Mouse (Mus musculus) effector memory CD4-positive, alpha-beta T cell, adult 5 months (primary cell): Measurements from ENCODE around the gene Col17a1. TPM values are rescaled to one million over a fixed set of nuclear protein-coding genes. Genes with fewer than 3 reads are reported as not detected.

Experiments
- polyA plus RNA-seq: library from polyadenylated mRNA; unstranded; fragments of 100-300 nt; shearing (Covaris generic); gene quantifications from one replicate; pipeline ENCODE4 v1.2.1, GENCODE M21; 2017

Col17a1 gene
- polyA plus RNA-seq: not detected

DNA sequence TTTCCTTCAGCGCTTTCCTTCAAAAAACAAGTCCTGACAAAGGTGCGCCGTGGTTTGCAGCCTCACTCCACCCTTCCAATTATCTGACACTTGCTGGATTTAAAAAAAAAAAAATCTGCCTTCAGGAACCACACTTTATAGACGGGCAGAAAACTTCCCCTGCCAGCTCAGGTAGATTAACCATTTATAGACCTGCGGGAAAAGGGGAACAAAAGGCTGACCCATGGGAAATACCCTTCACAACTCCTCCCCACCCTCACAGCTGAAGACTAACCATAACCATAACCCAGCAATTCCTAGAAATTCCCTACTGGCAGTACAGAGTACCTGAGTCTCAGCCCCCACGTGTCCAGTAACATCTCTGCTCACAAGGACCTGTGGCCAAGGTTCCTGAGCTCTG lies at the start of gene Col17a1:
Gene Col17a1, minus strand, starts transcription at position 101 of the 400 bp plus-strand sequence.

DNA sequence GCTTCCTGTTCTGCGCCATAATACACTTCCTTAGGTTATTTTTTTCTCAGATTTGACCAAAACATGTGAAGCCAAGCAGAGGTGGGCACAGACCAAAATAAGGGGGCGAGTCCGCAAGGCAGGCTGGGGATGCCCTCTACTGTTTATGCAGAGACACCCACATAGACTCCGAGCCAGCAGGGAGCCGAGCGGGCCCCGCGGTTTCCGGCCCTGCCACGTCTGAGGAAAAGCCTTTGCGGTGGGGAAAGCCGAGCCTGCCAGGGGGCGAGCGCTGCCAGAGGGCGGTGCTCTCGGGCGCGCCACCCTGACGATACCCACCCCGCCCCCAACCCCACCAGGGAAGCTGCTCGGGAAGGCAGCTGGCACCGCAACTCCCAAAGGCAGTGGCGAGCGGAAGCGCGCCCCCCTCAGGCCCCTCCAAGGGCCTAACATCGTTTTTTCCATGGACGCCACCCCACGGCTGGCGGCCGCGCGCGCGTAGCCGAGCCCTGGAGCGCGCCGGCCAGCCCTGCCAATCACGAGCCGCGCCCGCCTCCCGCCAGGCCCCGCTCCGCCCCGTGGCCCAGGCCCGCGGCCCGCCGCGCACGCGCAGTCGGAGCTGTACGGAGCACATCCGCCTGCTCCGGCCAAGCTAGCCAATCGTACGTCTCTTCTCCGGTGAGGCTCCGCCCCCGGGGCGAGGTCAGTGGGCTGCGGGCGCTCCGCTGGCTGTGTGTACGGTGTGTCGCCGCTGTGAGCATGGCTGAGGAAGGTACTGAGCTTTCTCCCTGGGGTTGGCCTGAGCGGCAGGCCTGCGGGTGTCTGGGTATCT lies 39.4 kb upstream of the Col17a1 start, which contains the start of gene Sfr1:
Gene Sfr1, plus strand, starts transcription at position 612 of the 811 bp plus-strand sequence.

Other genes with a start within 250 kb of the Col17a1 start
- 0.07 TPM for gene Sh3pxd2a, start 227.7 kb downstream of the Col17a1 start, polyA plus RNA-seq
- gene Stn1, start 154.6 kb downstream of the Col17a1 start, polyA plus RNA-seq: 31.1 TPM
- gene Slk, start 112.4 kb downstream of the Col17a1 start, polyA plus RNA-seq: 109 TPM
- 174 TPM for gene Sfr1, start 39.6 kb upstream of the Col17a1 start, polyA plus RNA-seq
- gene Gsto1, start 162.9 kb upstream of the Col17a1 start, polyA plus RNA-seq: 19.5 TPM
- gene Gsto2, start 173.4 kb upstream of the Col17a1 start, polyA plus RNA-seq: not detected
- 0.55 TPM for gene Cfap43, start 227.2 kb upstream of the Col17a1 start, polyA plus RNA-seq
- gene Itprip, start 227.2 kb upstream of the Col17a1 start, polyA plus RNA-seq: 53.8 TPM
- not detected for gene Cfap58, start 245.6 kb upstream of the Col17a1 start, polyA plus RNA-seq